Mouse (Mus musculus) midbrain, embryonic 10.5 days (tissue): Measurements from ENCODE around the gene Jund. TPM values are rescaled to one million over a fixed set of nuclear protein-coding genes. Genes with fewer than 3 reads are reported as not detected.

Source experiments
- DNase-seq: peaks from one replicate; pipeline ENCODE4 v3.0.0-alpha.2; 2017; ENCODE audit warnings: low spot score
- H3K27ac ChIP-seq: fragments of 300-500 bp; sonication (generic); replicated peaks from 2 replicates; pipeline ENCODE4 v1.5.1; 2016; ENCODE audit warnings: mild to moderate bottlenecking
- H3K27me3 ChIP-seq: fragments of 300-500 bp; sonication (generic); 2 replicates; pipeline ENCODE4 v1.6.1; 2016; ENCODE audit warnings: low read depth, mild to moderate bottlenecking; ENCODE audit not compliant: poor library complexity, severe bottlenecking
- H3K36me3 ChIP-seq: fragments of 300-500 bp; sonication (generic); 2 replicates; pipeline ENCODE4 v1.6.1; 2016; ENCODE audit warnings: mild to moderate bottlenecking, moderate library complexity
- H3K4me1 ChIP-seq: fragments of 300-500 bp; sonication (generic); 2 replicates; pipeline ENCODE4 v1.6.1; 2016
- H3K4me3 ChIP-seq: fragments of 300-500 bp; sonication (generic); 2 replicates; pipeline ENCODE4 v1.5.1; 2016; ENCODE audit warnings: mild to moderate bottlenecking, moderate library complexity
- H3K9me3 ChIP-seq: fragments of 300-500 bp; sonication (generic); replicated peaks from 2 replicates; pipeline ENCODE4 v1.6.1; 2016; ENCODE audit warnings: mild to moderate bottlenecking
- WGBS: fragments of 180-500 bp; shearing (Covaris S2); methylation state at CpG from one replicate; pipeline ENCODE4 v1.1.7; 2016; 5-methylcytosine and 5-hydroxymethylcytosine counted together
- polyA plus RNA-seq: library from polyadenylated mRNA; unstranded; fragments of >200 nt; fragmentation: Nextera tagmentation; extraction: Ambion mirVana; gene quantifications from 2 replicates; pipeline ENCODE4 v1.2.1, GENCODE M21; 2016

Gene Jund
- polyA plus RNA-seq, 1 experiment from 2014 or later: 62.5 TPM

GRCm38 (mm10) chr8:70696019-70696885 is 2.5 kb upstream of the Jund start:
- H3K4me1 ChIP-seq: peaks cover 65% of the 10 kb centered on the region
- peaks cover 32% of the 10 kb centered on the region for H3K27me3 ChIP-seq
- peak; percentile 81 for DNase-seq
- peak overlapping the region; percentile 45 for H3K4me3 ChIP-seq
- H3K27ac ChIP-seq: peak overlapping the region; percentile 87
- no peaks in the 10 kb centered on the region for H3K9me3 ChIP-seq
- H3K36me3 ChIP-seq: peaks cover 2% of the 10 kb centered on the region
- WGBS: 10% methylated on average over 31 of the region's 31 CpGs

GRCm38 (mm10) chr8:70696946-70697345 is 1.8 kb upstream of the Jund start:
- no peak for DNase-seq
- Histone ChIP-seq H3K27me3 (peaks cover 32% of the 10 kb centered on the region), H3K27ac (peak overlapping the region; percentile 87), H3K36me3 (peaks cover 7% of the 10 kb centered on the region), H3K4me1 (peaks cover 65% of the 10 kb centered on the region), H3K4me3 (peak overlapping the region; percentile 45), H3K9me3 (no peaks in the 10 kb centered on the region)
- WGBS: 62% methylated on average over 4 of the region's 4 CpGs

- Histone ChIP-seq H3K27me3 (peaks cover 32% of the 10 kb centered on the region), H3K4me1 (peaks cover 58% of the 10 kb centered on the region), H3K27ac (peak overlapping the region; percentile 99), H3K4me3 (peak overlapping the region; percentile 98), H3K36me3 (peaks cover 9% of the 10 kb centered on the region), H3K9me3 (no peaks in the 10 kb centered on the region)
- WGBS: 76% methylated on average over 12 of the region's 12 CpGs
- no peak for DNase-seq
Measured at GRCm38 (mm10) chr8:70697366-70698250, 1.1 kb upstream of the Jund start.

GRCm38 (mm10) chr8:70699116-70699833 is 526 bp downstream of the Jund start:
- Histone ChIP-seq H3K9me3 (no peaks in the 10 kb centered on the region), H3K27ac (peak overlapping the region; percentile 99), H3K36me3 (peaks cover 23% of the 10 kb centered on the region), H3K4me3 (peak overlapping the region; percentile 98), H3K27me3 (peaks cover 21% of the 10 kb centered on the region), H3K4me1 (peaks cover 55% of the 10 kb centered on the region)
- WGBS: 0% methylated on average over 89 of the region's 89 CpGs
- DNase-seq: peak; percentile 79

GRCm38 (mm10) chr8:70699834-70700554 is 1.2 kb downstream of the Jund start:
- under 1% methylated on average over 59 of the region's 59 CpGs for WGBS
- H3K36me3 ChIP-seq: peaks cover 23% of the 10 kb centered on the region
- peaks cover 55% of the 10 kb centered on the region for H3K4me1 ChIP-seq
- H3K27ac ChIP-seq: peak overlapping the region; percentile 99
- DNase-seq: peak; percentile 86
- peak overlapping the region; percentile 98 for H3K4me3 ChIP-seq
- H3K9me3 ChIP-seq: no peaks in the 10 kb centered on the region
- H3K27me3 ChIP-seq: peaks cover 15% of the 10 kb centered on the region

- WGBS: under 1% methylated on average over 20 of the region's 20 CpGs
- peak overlapping the region; percentile 98 for H3K4me3 ChIP-seq
- peaks cover 49% of the 10 kb centered on the region for H3K4me1 ChIP-seq
- DNase-seq: peak; percentile 90
- peaks cover 23% of the 10 kb centered on the region for H3K36me3 ChIP-seq
- peak overlapping the region; percentile 99 for H3K27ac ChIP-seq
- peaks cover 10% of the 10 kb centered on the region for H3K27me3 ChIP-seq
- H3K9me3 ChIP-seq: no peaks in the 10 kb centered on the region
Measured at GRCm38 (mm10) chr8:70700555-70700922, 1.8 kb downstream of the Jund start.

GRCm38 (mm10) chr8:70701048-70701981 is 2.6 kb downstream of the Jund start:
- peaks cover 42% of the 10 kb centered on the region for H3K4me1 ChIP-seq
- H3K36me3 ChIP-seq: peaks cover 23% of the 10 kb centered on the region
- H3K27me3 ChIP-seq: peaks cover 2% of the 10 kb centered on the region
- WGBS: 60% methylated on average over 10 of the region's 10 CpGs
- H3K4me3 ChIP-seq: peak overlapping the region; percentile 98
- DNase-seq: peak; percentile 34
- peak overlapping the region; percentile 99 for H3K27ac ChIP-seq
- H3K9me3 ChIP-seq: no peaks in the 10 kb centered on the region

GRCm38 (mm10) chr8:70701982-70702841 is 3.5 kb downstream of the Jund start:
- Histone ChIP-seq H3K27me3 (no peaks in the 10 kb centered on the region), H3K27ac (no peak overlapping the region), H3K4me1 (peaks cover 33% of the 10 kb centered on the region), H3K4me3 (peak overlapping the region; percentile 98; the same call in 1 of the 2 replicates), H3K36me3 (peaks cover 23% of the 10 kb centered on the region), H3K9me3 (no peaks in the 10 kb centered on the region)
- DNase-seq: no peak
- 82% methylated on average over 2 of the region's 2 CpGs for WGBS

GRCm38 (mm10) chr8:70702842-70703182 is 4.1 kb downstream of the Jund start:
- no peak for DNase-seq
- no peak overlapping the region for H3K27ac ChIP-seq
- peaks cover 27% of the 10 kb centered on the region for H3K4me1 ChIP-seq
- 92% methylated on average over 3 of the region's 3 CpGs for WGBS
- peaks cover 23% of the 10 kb centered on the region for H3K36me3 ChIP-seq
- H3K9me3 ChIP-seq: no peaks in the 10 kb centered on the region
- H3K4me3 ChIP-seq: no peak overlapping the region
- H3K27me3 ChIP-seq: no peaks in the 10 kb centered on the region

- no peaks in the 10 kb centered on the region for H3K27me3 ChIP-seq
- peaks cover 23% of the 10 kb centered on the region for H3K36me3 ChIP-seq
- H3K4me3 ChIP-seq: peak within 1 kb of the TSS; percentile 12; the same call in 1 of the 2 replicates
- 100% methylated on average over 3 of the region's 3 CpGs for WGBS
- H3K4me1 ChIP-seq: peaks cover 22% of the 10 kb centered on the region
- H3K9me3 ChIP-seq: no peaks in the 10 kb centered on the region
- no peak for DNase-seq
- no peak within 1 kb of the TSS for H3K27ac ChIP-seq
Measured at GRCm38 (mm10) chr8:70703287-70703686, 4.5 kb downstream of the Jund start, which contains the start of gene Iqcn. Iqcn (plus strand) TSS chr8:70703457.
